ENCODE assay signal across 14 mouse cellular contexts in genomic region chrX:106194361-106194760, GRCm38 (mm10). TPM values are rescaled to one million over a fixed set of nuclear protein-coding genes. Genes with fewer than 3 reads are reported as not detected.
DNase-seq lines count a peak whose midpoint lies in the region; ATAC-seq and TF ChIP-seq lines count a peak whose summit lies in the region.
"Not testable (repeated sequence)": the region's sequence is repeated elsewhere in the genome, so short reads cannot be mapped to it uniquely, and the experiment has no call there.
"Had no signal": no experiment of that assay in that cellular context is flagged by ENCODE, and none has a peak within 500 bp of the region (broad histone marks: within the 10 kb centered on the region; RNA-seq: fewer than 3 reads in every experiment).

No protein-coding gene starts in this region.

- not testable (repeated sequence) for ATAC-seq in G1E (ENCODE audit: extremely low read depth, insufficient number of reproducible peaks, low FRiP score, poor library complexity, severe bottlenecking)
- ATAC-seq in frontal cortex, adult (ENCODE audit: low TSS enrichment): peak; percentile 64

- H3K9me3 ChIP-seq in G1E (replicated peaks): not testable (repeated sequence)

- not testable (repeated sequence) for H3K27me3 ChIP-seq in G1E (ENCODE audit: insufficient read depth, low read length)

- H3K27ac ChIP-seq in gastrocnemius, adult 2 months: peak overlapping the region; percentile 79

- not testable (repeated sequence) for DNase-seq in G1E (ENCODE audit: low spot score)
- peak; percentile 47 for DNase-seq in gastrocnemius, adult 18-20 months (ENCODE audit: low spot score)
- DNase-seq in gastrocnemius, adult 2 months: peak; percentile 66
- DNase-seq in gastrocnemius, adult 8-10 months (ENCODE audit: low spot score in 2 of 2): peak; percentile 6 to 32
- DNase-seq in gastrocnemius, postnatal 14 days: peak; percentile 28
- peak; percentile 71 for DNase-seq in gastrocnemius, postnatal 25 days
- DNase-seq in skeletal muscle tissue, adult 2 months (ENCODE audit: low read depth, low spot score): peak; percentile 56

- peak overlapping the region; percentile 40; the same call in 1 of the 2 replicates for H3K4me3 ChIP-seq in G1E (ENCODE audit: low read depth, low read length)
- H3K4me3 ChIP-seq in gastrocnemius, adult 2 months: peak overlapping the region; percentile 56

- intact Hi-C loops in gastrocnemius, adult 2 months (cut with DNase I); gastrocnemius, postnatal 14 days (cut with DNase I; ENCODE audit: low total_unique reads): not testable (repeated sequence)

- TF ChIP-seq CTCF in G1E (IDR thresholded peaks at IDR 0.05; ENCODE audit: low read depth, low read length); gastrocnemius, adult 2 months (IDR thresholded peaks at IDR 0.05): not testable (repeated sequence)

- H3K36me3 ChIP-seq in G1E (replicated peaks): peaks cover 75% of the 10 kb centered on the region

- peaks cover 20% of the 10 kb centered on the region for H3K4me1 ChIP-seq in G1E (ENCODE audit: insufficient read depth, low read depth, low read length)

RNA-seq across cellular contexts. Expression of gene Pgk1, which starts 7.5 kb away (rescaled TPM):
- total RNA-seq in G1E (2014; fragmentation: Nextera tagmentation) (667 and 759 TPM in 2 replicates), G1E (2017) (1,594 and 1,756 TPM in 2 replicates)
- polyA plus RNA-seq in G1E (2012): 110 and 118 TPM in 2 replicates
- total RNA-seq in gastrocnemius, adult 18-20 months (2021): 100 to 1,000 TPM; 795 to 881 TPM
- total RNA-seq in gastrocnemius, adult 2 months (2021): 1,000 to 10,000 TPM in 1 of 2 experiments, 100 to 1,000 TPM in 1; 915 to 1,167 TPM
- total RNA-seq in gastrocnemius, adult 8-10 months (2022): 1,000 to 10,000 TPM in 2 of 4 experiments, 100 to 1,000 TPM in 2; 909 to 1,066 (median 1,006) TPM
- total RNA-seq in gastrocnemius, postnatal 14 days (2021): 1,000 to 10,000 TPM; 1,326 to 1,532 TPM
- 1,000 to 10,000 TPM; 1,203 to 1,320 TPM for total RNA-seq in gastrocnemius, postnatal 25 days (2021)

RNA-seq across cellular contexts. Expression of gene Taf9b, which starts 26.6 kb away (rescaled TPM):
- total RNA-seq in G1E (2014; fragmentation: Nextera tagmentation) (26.9 and 33.1 TPM in 2 replicates), G1E (2017) (13.9 and 17.7 TPM in 2 replicates)
- 0.36 and 0.43 TPM in 2 replicates for polyA plus RNA-seq in G1E (2012)
- 1 to 10 TPM; 9.5 to 9.7 TPM for total RNA-seq in gastrocnemius, adult 18-20 months (2021)
- 1 to 10 TPM; 8.2 to 8.4 TPM for total RNA-seq in gastrocnemius, adult 2 months (2021)
- total RNA-seq in gastrocnemius, adult 8-10 months (2022): 10 to 100 TPM; 10.1 to 12.1 (median 10.8) TPM
- total RNA-seq in gastrocnemius, postnatal 14 days (2021): 1 to 10 TPM; 5.6 to 6.9 TPM
- total RNA-seq in gastrocnemius, postnatal 25 days (2021): 1 to 10 TPM; 4.4 to 5.4 TPM

RNA-seq across cellular contexts. Expression of gene Tlr13, which starts 51.4 kb away (rescaled TPM):
- not detected in 2 replicates for total RNA-seq in G1E (2014; fragmentation: Nextera tagmentation)
- 0.06 and 0.11 TPM in 2 replicates for total RNA-seq in G1E (2017)
- polyA plus RNA-seq in G1E (2012): not detected in 2 replicates
- total RNA-seq in gastrocnemius, adult 18-20 months (2021): under 1 TPM; 0.14 to 0.17 TPM
- under 1 TPM; 0.11 to 0.15 TPM for total RNA-seq in gastrocnemius, adult 2 months (2021)
- under 1 TPM in 3 of 4 experiments, not detected in 1; 0.07 to 0.32 (median 0.16) TPM for total RNA-seq in gastrocnemius, adult 8-10 months (2022)
- total RNA-seq in gastrocnemius, postnatal 14 days (2021): under 1 TPM; 0.62 to 0.78 TPM
- under 1 TPM; 0.21 to 0.31 TPM for total RNA-seq in gastrocnemius, postnatal 25 days (2021)
- total RNA-seq: CH12.LX, ES-E14, MEL had no signal
- polyA plus RNA-seq: C2C12; CD4-positive, CD25-positive, alpha-beta regulatory T cell, adult 4 months; Patski had no signal
